In the genomic region with DNA sequence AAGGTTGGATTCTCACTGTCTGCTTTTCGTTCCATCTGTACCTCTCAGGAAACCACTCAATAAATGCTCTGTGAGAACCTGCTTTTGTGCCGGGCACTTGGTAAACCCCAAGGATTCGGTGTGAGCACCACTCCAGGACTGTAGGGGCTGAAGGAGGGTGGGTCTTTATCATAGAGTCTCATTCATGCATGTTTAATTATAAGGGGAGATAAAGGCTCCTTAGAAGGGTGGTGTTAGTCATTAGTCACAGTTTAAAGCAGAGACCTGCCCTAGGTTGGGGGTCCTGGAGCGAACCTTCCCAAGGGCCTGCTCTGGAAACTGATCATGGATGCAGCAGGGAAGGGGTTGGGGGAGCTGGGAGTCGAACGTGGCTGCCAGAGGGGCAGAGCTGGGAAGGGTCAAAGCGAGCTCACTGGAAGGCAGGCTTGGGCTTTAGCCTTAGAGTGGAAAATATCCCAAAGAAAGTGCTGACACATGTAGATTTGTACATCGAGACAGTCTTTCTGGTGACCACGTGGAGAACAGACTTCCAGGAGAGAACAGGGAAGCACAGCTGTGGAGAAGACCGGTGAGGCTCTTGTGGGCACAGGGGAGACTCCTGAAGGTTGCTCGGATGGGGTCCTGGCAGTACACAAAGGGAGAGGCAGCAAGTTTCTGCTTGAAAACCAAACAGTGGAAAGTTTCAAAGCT, we compare ENCODE assay signal across 10 mouse cellular contexts. TPM values are rescaled to one million over a fixed set of nuclear protein-coding genes. Genes with fewer than 3 reads are reported as not detected.
DNase-seq lines count a peak whose midpoint lies in the region; ATAC-seq and TF ChIP-seq lines count a peak whose summit lies in the region.
"Had no signal": no experiment of that assay in that cellular context is flagged by ENCODE, and none has a peak within 500 bp of the region (broad histone marks: within the 10 kb centered on the region; RNA-seq: fewer than 3 reads in every experiment).

No protein-coding gene starts in this region.

- H3K4me1 ChIP-seq in kidney, adult 2 months (ENCODE audit: control insufficient read depth, insufficient read depth, low read length): peaks cover 13% of the 10 kb centered on the region
- H3K4me1 ChIP-seq in embryonic fibroblast, embryonic 13.5 days (ENCODE audit: control insufficient read depth, insufficient read depth, low read length): peaks cover 19% of the 10 kb centered on the region
- peaks cover 57% of the 10 kb centered on the region for H3K4me1 ChIP-seq in liver, embryonic 15.5 days (replicated peaks)

- DNase-seq in kidney, adult 2 months: peak; percentile 26
- DNase-seq in kidney, adult 18-20 months: no peak
- peak; percentile 71 for DNase-seq in NIH3T3 (ENCODE audit: low read depth)
- no peak for DNase-seq in urinary bladder, postnatal 10 days (ENCODE audit: low spot score)
- DNase-seq in frontal cortex, postnatal 25 days (ENCODE audit: low spot score in 2 of 2): no peak
- no peak for DNase-seq in left cerebral cortex, postnatal 14 days (ENCODE audit: low spot score in 2 of 2)
- DNase-seq: gastrocnemius, postnatal 14 days; thymus, adult 2 months had no signal

- H3K4me2 ChIP-seq in liver, embryonic 15.5 days: peak overlapping the region; percentile 60

- H3K4me3 ChIP-seq in kidney, adult 2 months (ENCODE audit: insufficient read depth, low read depth, low read length): no peak overlapping the region
- no peak overlapping the region for H3K4me3 ChIP-seq in embryonic fibroblast, embryonic 13.5 days (ENCODE audit: insufficient read depth, low read length)
- H3K4me3 ChIP-seq in liver, embryonic 15.5 days (replicated peaks): peak overlapping the region; percentile 36

- 37% methylated on average over 11 of the region's 11 CpGs for WGBS in kidney, adult 2 months
- WGBS in liver, embryonic 15.5 days (ENCODE audit: insufficient replicate concordance): 37% methylated on average over 11 of the region's 11 CpGs

- intact Hi-C loops in left cerebral cortex, postnatal 14 days (cut with DNase I): no loop called here

- peak; percentile 91 for ATAC-seq in liver, embryonic 15.5 days (ENCODE audit: insufficient read depth)

- H3K9me3 ChIP-seq in liver, embryonic 15.5 days (replicated peaks): no peaks in the 10 kb centered on the region

- TF ChIP-seq POLR2A in kidney, adult 2 months (IDR thresholded peaks at IDR 0.05; ENCODE audit: low read depth, low read length): no peak
- TF ChIP-seq POLR2A in embryonic fibroblast, embryonic 13.5 days (IDR thresholded peaks at IDR 0.05; ENCODE audit: low read depth, low read length): no peak

- peak overlapping the region; percentile 82 for H3K27ac ChIP-seq in kidney, adult 2 months (ENCODE audit: insufficient read depth, low read depth, low read length)
- H3K27ac ChIP-seq in embryonic fibroblast, embryonic 13.5 days (ENCODE audit: insufficient read depth, low read length): peak overlapping the region; percentile 100
- H3K27ac ChIP-seq in liver, embryonic 15.5 days (replicated peaks): peak overlapping the region; percentile 76

- TF ChIP-seq CTCF in kidney, adult 2 months (conservative IDR thresholded peaks at IDR 0.05; ENCODE audit: insufficient read depth, insufficient read length, low read depth, low read length): no peak
- TF ChIP-seq CTCF in embryonic fibroblast, embryonic 13.5 days (IDR thresholded peaks at IDR 0.05; ENCODE audit: borderline replicate concordance, insufficient read depth, low read length): no peak

- no peaks in the 10 kb centered on the region for H3K36me3 ChIP-seq in kidney, adult 2 months (ENCODE audit: control insufficient read depth, insufficient read depth, low read length)
- H3K36me3 ChIP-seq in liver, embryonic 15.5 days (replicated peaks): no peaks in the 10 kb centered on the region

- peak overlapping the region; percentile 12; the same call in 1 of the 2 replicates for H3K9ac ChIP-seq in liver, embryonic 15.5 days

- no peaks in the 10 kb centered on the region for H3K27me3 ChIP-seq in kidney, adult 2 months (replicated peaks; ENCODE audit: control insufficient read depth, insufficient read depth, low read length)
- peaks cover 11% of the 10 kb centered on the region for H3K27me3 ChIP-seq in liver, embryonic 15.5 days

RNA-seq across cellular contexts. Expression of a gene that starts 13.1 kb away (rescaled TPM):
- polyA plus RNA-seq in kidney, adult 2 months (2012; rRNA removed): 24.3 and 29.9 TPM in 2 replicates
- polyA plus RNA-seq in embryonic fibroblast, embryonic 13.5 days (2011; ENCODE audit: insufficient read length, low read depth, missing spikeins): 15.4 and 21.9 TPM in 2 replicates
- 4.7 and 4.8 TPM in 2 replicates for polyA plus RNA-seq in liver, embryonic 15.5 days (2015; fragmentation: Nextera tagmentation; extraction: Ambion mirVana)
- 10 to 100 TPM; 18.1 to 18.7 TPM for total RNA-seq in left cerebral cortex, postnatal 14 days (2021)

RNA-seq across cellular contexts. Expression of a gene that starts 42.5 kb away (rescaled TPM):
- 92.4 and 128 TPM in 2 replicates for polyA plus RNA-seq in kidney, adult 2 months (2012; rRNA removed)
- 664 and 850 TPM in 2 replicates for polyA plus RNA-seq in embryonic fibroblast, embryonic 13.5 days (2011; ENCODE audit: insufficient read length, low read depth, missing spikeins)
- polyA plus RNA-seq in liver, embryonic 15.5 days (2015; fragmentation: Nextera tagmentation; extraction: Ambion mirVana): 368 and 453 TPM in 2 replicates
- total RNA-seq in left cerebral cortex, postnatal 14 days (2021): 10 to 100 TPM; 41.6 to 43.1 TPM

Comparison
In these comparisons a context has a peak if more than half of its experiments do, and no peak if none do; other contexts are left out.
1. DNase-seq: peak in kidney, adult 2 months (single experiment) and NIH3T3 (single experiment); none in kidney, adult 18-20 months (single experiment), urinary bladder, postnatal 10 days (single experiment), frontal cortex, postnatal 25 days (0 of 2) and left cerebral cortex, postnatal 14 days (0 of 2).
2. Peak in every context shown above with its lines, with median percentiles within 50 percentile points of each other: H3K27ac ChIP-seq.